Mouse (Mus musculus): ENCODE measurements around the gene Park7.

DNA sequence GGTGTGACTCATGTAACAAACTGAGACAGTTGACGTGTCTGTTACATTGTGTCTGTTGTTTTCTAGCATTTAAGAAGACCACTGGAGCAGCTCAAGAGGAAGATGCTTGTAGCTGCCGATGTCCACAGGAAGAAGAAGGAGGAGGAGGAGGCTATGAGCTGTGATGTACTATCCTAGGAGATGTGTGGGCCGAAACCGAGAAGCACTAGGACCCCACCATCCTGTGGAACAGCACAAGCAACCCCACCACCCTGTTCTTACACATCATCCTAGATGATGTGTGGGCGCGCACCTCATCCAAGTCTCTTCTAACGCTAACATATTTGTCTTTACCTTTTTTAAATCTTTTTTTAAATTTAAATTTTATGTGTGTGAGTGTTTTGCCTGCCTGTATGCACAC, 30.5 kb upstream of the Park7 start:
- TF ChIP-seq POLR2A (IDR thresholded peaks at IDR 0.05; ENCODE audit: borderline replicate concordance, insufficient read depth, low read length), result no peak
- TF ChIP-seq CTCF (IDR thresholded peaks at IDR 0.05; ENCODE audit: borderline replicate concordance, insufficient read depth, low read depth, low read length), result no peak
